Mouse (Mus musculus): ENCODE measurements around the gene Olfr1320. TPM values are rescaled to one million over a fixed set of nuclear protein-coding genes. Genes with fewer than 3 reads are reported as not detected.
"Not testable (repeated sequence)": the region's sequence is repeated elsewhere in the genome, so short reads cannot be mapped to it uniquely, and the experiment has no call there.

The Olfr1320 gene
- not detected in 2 replicates for polyA plus RNA-seq (2015; fragmentation: Nextera tagmentation; extraction: Ambion mirVana)

GRCm38 (mm10) chrX:49672033-49672432 lies at the start of gene Olfr1320:
Gene Olfr1320, plus strand, starts transcription at chrX:49672333.
- H3K36me3 ChIP-seq (ENCODE audit: control insufficient read depth, insufficient read depth) = no peaks in the 10 kb centered on the region
- no peaks in the 10 kb centered on the region for H3K27me3 ChIP-seq (ENCODE audit: control insufficient read depth, insufficient read depth, low read depth, low read length)
- ATAC-seq (ENCODE audit: low read depth) = no peak
- no peak within 1 kb of the TSS for H3K27ac ChIP-seq (ENCODE audit: low read length)
- no peak within 1 kb of the TSS for H3K4me3 ChIP-seq (ENCODE audit: low read depth, low read length)
- H3K4me2 ChIP-seq (ENCODE audit: low read depth, low read length) = no peak within 1 kb of the TSS
- no peak within 1 kb of the TSS for H3K9ac ChIP-seq (ENCODE audit: low read depth, low read length)
- H3K9me3 ChIP-seq (replicated peaks; ENCODE audit: control insufficient read depth, low read length) = no peaks in the 10 kb centered on the region
- H3K4me1 ChIP-seq (ENCODE audit: control insufficient read depth, low read depth, low read length) = no peaks in the 10 kb centered on the region
- WGBS (ENCODE audit: insufficient replicate concordance) = 52% methylated on average over 1 of the region's 1 CpGs

- Histone ChIP-seq H3K9ac (ENCODE audit: low read depth, low read length) (no peak overlapping the region), H3K9me3 (replicated peaks; ENCODE audit: control insufficient read depth, low read length) (no peaks in the 10 kb centered on the region), H3K4me1 (ENCODE audit: control insufficient read depth, low read depth, low read length) (no peaks in the 10 kb centered on the region), H3K4me2 (ENCODE audit: low read depth, low read length) (no peak overlapping the region), H3K27ac (ENCODE audit: low read length) (no peak overlapping the region), H3K4me3 (ENCODE audit: low read depth, low read length) (no peak overlapping the region), H3K36me3 (ENCODE audit: control insufficient read depth, insufficient read depth) (no peaks in the 10 kb centered on the region), H3K27me3 (ENCODE audit: control insufficient read depth, insufficient read depth, low read depth, low read length) (no peaks in the 10 kb centered on the region)
- no peak for ATAC-seq (ENCODE audit: low read depth)
Measured at GRCm38 (mm10) chrX:49627566-49627965, 44.6 kb upstream of the Olfr1320 start.

DNA sequence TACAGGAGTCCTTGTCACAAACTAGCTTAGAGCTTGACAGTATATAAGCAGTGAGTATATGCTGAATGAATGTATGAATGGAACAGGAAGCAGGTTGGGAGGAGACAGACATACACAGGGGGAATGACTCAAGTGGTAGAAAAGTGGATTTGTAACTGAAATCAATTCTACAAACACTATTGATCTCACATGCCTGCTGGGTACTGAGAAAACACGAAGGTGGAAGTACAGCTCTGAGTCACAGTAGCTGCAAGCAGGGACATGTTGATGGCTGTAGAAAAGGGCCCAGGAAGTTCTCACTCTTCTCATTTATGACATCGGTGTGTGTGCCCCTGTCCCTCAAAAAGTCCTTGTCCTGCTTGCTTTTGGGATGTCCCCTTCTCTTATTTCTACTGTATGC lies 40.9 kb upstream of the Olfr1320 start:
- no peaks in the 10 kb centered on the region for H3K4me1 ChIP-seq (ENCODE audit: control insufficient read depth, low read depth, low read length)
- H3K4me2 ChIP-seq (ENCODE audit: low read depth, low read length) = no peak overlapping the region
- no peak overlapping the region for H3K9ac ChIP-seq (ENCODE audit: low read depth, low read length)
- H3K36me3 ChIP-seq (ENCODE audit: control insufficient read depth, insufficient read depth) = no peaks in the 10 kb centered on the region
- no peaks in the 10 kb centered on the region for H3K9me3 ChIP-seq (replicated peaks; ENCODE audit: control insufficient read depth, low read length)
- H3K4me3 ChIP-seq (ENCODE audit: low read depth, low read length) = no peak overlapping the region
- WGBS (ENCODE audit: insufficient replicate concordance) = 49% methylated on average over 2 of the region's 2 CpGs
- no peaks in the 10 kb centered on the region for H3K27me3 ChIP-seq (ENCODE audit: control insufficient read depth, insufficient read depth, low read depth, low read length)
- ATAC-seq (ENCODE audit: low read depth) = no peak; the same call in 1 of the 2 replicates
- H3K27ac ChIP-seq (ENCODE audit: low read length) = no peak overlapping the region

DNA sequence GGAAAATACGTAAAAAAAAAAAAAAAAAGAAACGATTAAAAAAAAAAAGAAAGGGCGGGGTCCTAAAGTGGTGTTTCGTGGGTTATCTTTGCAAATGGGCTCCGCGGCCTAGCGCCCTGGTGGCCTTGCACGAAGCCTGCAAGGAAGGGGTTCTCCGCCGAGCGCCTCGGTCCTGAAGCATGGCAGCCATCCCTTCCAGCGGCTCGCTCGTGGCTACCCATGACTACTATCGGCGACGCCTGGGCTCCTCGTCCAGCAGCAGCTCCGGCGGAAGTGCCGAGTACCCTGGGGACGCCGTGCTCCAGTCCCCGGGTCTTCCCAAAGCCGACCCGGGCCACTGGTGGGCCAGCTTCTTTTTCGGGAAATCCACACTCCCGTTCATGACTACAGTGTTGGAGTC lies 11.4 kb upstream of the Olfr1320 start:
- not testable (repeated sequence) for H3K4me3 ChIP-seq (ENCODE audit: low read depth, low read length); H3K36me3 ChIP-seq (ENCODE audit: control insufficient read depth, insufficient read depth); H3K27ac ChIP-seq (ENCODE audit: low read length); H3K4me2 ChIP-seq (ENCODE audit: low read depth, low read length); H3K4me1 ChIP-seq (ENCODE audit: control insufficient read depth, low read depth, low read length); H3K9me3 ChIP-seq (replicated peaks; ENCODE audit: control insufficient read depth, low read length); H3K27me3 ChIP-seq (ENCODE audit: control insufficient read depth, insufficient read depth, low read depth, low read length); H3K9ac ChIP-seq (ENCODE audit: low read depth, low read length)
- ATAC-seq (ENCODE audit: low read depth) = 0 out of 2 replicates have a peak, but pooled peaks have one; percentile 21
- 71% methylated on average over 29 of the region's 29 CpGs for WGBS (ENCODE audit: insufficient replicate concordance)

Other genes with a start within 250 kb of the Olfr1320 start
- gene Arhgap36, start 208.4 kb upstream of the Olfr1320 start, polyA plus RNA-seq (2015; fragmentation: Nextera tagmentation; extraction: Ambion mirVana) = 3.1 and 6.0 TPM in 2 replicates
- gene Olfr1321, start 62.7 kb downstream of the Olfr1320 start, polyA plus RNA-seq (2015; fragmentation: Nextera tagmentation; extraction: Ambion mirVana) = not detected in 2 replicates
- gene Igsf1, start 125.4 kb downstream of the Olfr1320 start, polyA plus RNA-seq (2015; fragmentation: Nextera tagmentation; extraction: Ambion mirVana) = 35.7 and 37.0 TPM in 2 replicates
- not detected in 2 replicates for gene Olfr1322, start 219.2 kb downstream of the Olfr1320 start, polyA plus RNA-seq (2015; fragmentation: Nextera tagmentation; extraction: Ambion mirVana)